In genomic region chr17:27705661-27706060, GRCm38 (mm10) we compare ENCODE assay signal across 20 mouse cellular contexts. TPM values are rescaled to one million over a fixed set of nuclear protein-coding genes. Genes with fewer than 3 reads are reported as not detected.
"Had no signal": no experiment of that assay in that cellular context is flagged by ENCODE, and none has a peak within 500 bp of the region (broad histone marks: within the 10 kb centered on the region; RNA-seq: fewer than 3 reads in every experiment).

No protein-coding gene starts in this region.

- H3K27ac ChIP-seq: lung, embryonic 15.5 days; macrophage; midbrain, embryonic 13.5 days; midbrain, embryonic 15.5 days; neural tube, embryonic 12.5 days had no signal

- H3K36me3 ChIP-seq: lung, embryonic 15.5 days; midbrain, embryonic 15.5 days; neural tube, embryonic 12.5 days had no signal

- H3K9ac ChIP-seq: liver, postnatal 0 days; lung, embryonic 15.5 days; midbrain, embryonic 13.5 days; midbrain, embryonic 15.5 days; neural tube, embryonic 12.5 days had no signal

- H3K4me3 ChIP-seq: lung, embryonic 15.5 days; megakaryocyte, embryonic 14.5 days; midbrain, embryonic 13.5 days; midbrain, embryonic 15.5 days; neural tube, embryonic 12.5 days had no signal

- ATAC-seq: liver, postnatal 0 days; lung, postnatal 0 days; midbrain, embryonic 13.5 days; midbrain, embryonic 15.5 days had no signal

- H3K9me3 ChIP-seq: lung, embryonic 15.5 days; midbrain, embryonic 13.5 days; midbrain, embryonic 15.5 days; neural tube, embryonic 12.5 days had no signal

- DNase-seq: liver, postnatal 0 days; lung, adult 2 months; lung, postnatal 14 days; lung, postnatal 36 days; retina, postnatal 1 day; right cerebral cortex, adult 18-20 months; right cerebral cortex, postnatal 25 days; right cerebral cortex, postnatal 4 days; spleen, adult 18-20 months; thymus, adult 18-20 months; thymus, postnatal 14 days; thymus, postnatal 36 days had no signal

- H3K4me2 ChIP-seq: lung, embryonic 15.5 days; midbrain, embryonic 11.5 days; midbrain, embryonic 13.5 days; midbrain, embryonic 15.5 days; neural tube, embryonic 12.5 days had no signal

RNA-seq across cellular contexts. Expression of gene Spdef, which starts 23.1 kb away (rescaled TPM):
- polyA plus RNA-seq: liver, postnatal 0 days; macrophage had no signal
